10 mouse cellular contexts compared by ENCODE assay signal in the genomic region with DNA sequence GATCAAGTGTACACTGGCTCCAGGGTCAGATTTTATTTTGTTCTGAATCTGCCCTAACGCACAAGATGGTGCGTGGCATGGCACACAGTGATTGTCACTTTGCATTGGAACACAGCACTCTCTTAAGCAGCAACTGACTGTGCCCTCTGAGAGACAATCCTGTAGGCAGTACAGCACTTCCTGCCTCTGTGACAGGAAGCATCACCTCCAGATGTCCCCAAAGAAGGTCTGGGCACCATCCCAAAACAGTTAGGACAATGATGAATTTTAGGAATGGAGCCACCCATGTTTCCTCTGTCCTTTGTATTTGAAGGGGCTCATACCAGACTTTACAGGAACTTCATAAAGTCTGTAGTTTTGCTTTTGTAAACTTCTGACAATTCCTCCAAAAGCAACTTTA. TPM values are rescaled to one million over a fixed set of nuclear protein-coding genes. Genes with fewer than 3 reads are reported as not detected.
DNase-seq lines count a peak whose midpoint lies in the region; ATAC-seq lines count a peak whose summit lies in the region.
"Had no signal": no experiment of that assay in that cellular context is flagged by ENCODE, and none has a peak within 500 bp of the region (broad histone marks: within the 10 kb centered on the region; RNA-seq: fewer than 3 reads in every experiment).

No protein-coding gene starts in this region.

- peaks cover 97% of the 10 kb centered on the region for H3K4me1 ChIP-seq in megakaryocyte, embryonic 14.5 days
- H3K4me1 ChIP-seq in heart, embryonic 15.5 days (replicated peaks), result peaks cover 46% of the 10 kb centered on the region
- peaks cover 11% of the 10 kb centered on the region for H3K4me1 ChIP-seq in stomach, embryonic 15.5 days

- WGBS in heart, embryonic 15.5 days, result 78% methylated on average over 2 of the region's 2 CpGs
- 88% methylated on average over 2 of the region's 2 CpGs for WGBS in stomach, embryonic 15.5 days

- DNase-seq in kidney, postnatal 14 days, result peak; percentile 78
- no peak for DNase-seq in ovary, postnatal 36 days (ENCODE audit: low spot score)
- no peak for DNase-seq in urinary bladder, postnatal 4 days (ENCODE audit: low spot score in 2 of 2)
- DNase-seq in layer of hippocampus, postnatal 10 days (ENCODE audit: low spot score in 2 of 2), result no peak

- no peak for ATAC-seq in megakaryocyte, adult 5-6 weeks (ENCODE audit: poor library complexity, severe bottlenecking)
- ATAC-seq in heart, embryonic 15.5 days (replicated peaks; ENCODE audit: insufficient number of reproducible peaks, insufficient read depth, low FRiP score, low read depth), result no peak
- 0 out of 2 replicates have a peak, but pooled peaks have one; percentile 34 for ATAC-seq in stomach, embryonic 15.5 days (ENCODE audit: insufficient read depth, low FRiP score, low read depth)
- ATAC-seq: forebrain, embryonic 15.5 days had no signal

- H3K27ac ChIP-seq in heart, embryonic 15.5 days, result peak overlapping the region; percentile 31
- 0 out of 2 replicates have a peak overlapping the region, but pooled peaks have one; percentile 37 for H3K27ac ChIP-seq in stomach, embryonic 15.5 days
- H3K27ac ChIP-seq: forebrain, embryonic 15.5 days; hindbrain, embryonic 13.5 days had no signal

- H3K4me2 ChIP-seq in heart, embryonic 15.5 days, result no peak overlapping the region
- no peak overlapping the region for H3K4me2 ChIP-seq in stomach, embryonic 15.5 days
- H3K4me2 ChIP-seq: forebrain, embryonic 15.5 days; hindbrain, embryonic 13.5 days had no signal

- H3K36me3 ChIP-seq in megakaryocyte, embryonic 14.5 days (replicated peaks; ENCODE audit: low read length), result peaks cover 34% of the 10 kb centered on the region
- no peaks in the 10 kb centered on the region for H3K36me3 ChIP-seq in heart, embryonic 15.5 days
- H3K36me3 ChIP-seq in stomach, embryonic 15.5 days, result no peaks in the 10 kb centered on the region
- H3K36me3 ChIP-seq: forebrain, embryonic 15.5 days; hindbrain, embryonic 13.5 days had no signal

- H3K9me3 ChIP-seq in megakaryocyte, embryonic 14.5 days, result no peaks in the 10 kb centered on the region
- H3K9me3 ChIP-seq in heart, embryonic 15.5 days (replicated peaks), result no peaks in the 10 kb centered on the region
- no peaks in the 10 kb centered on the region for H3K9me3 ChIP-seq in stomach, embryonic 15.5 days
- H3K9me3 ChIP-seq: forebrain, embryonic 15.5 days; hindbrain, embryonic 13.5 days had no signal

- peak overlapping the region; percentile 19 for H3K4me3 ChIP-seq in megakaryocyte, embryonic 14.5 days (replicated peaks)
- H3K4me3 ChIP-seq in heart, embryonic 15.5 days, result no peak overlapping the region
- H3K4me3 ChIP-seq in stomach, embryonic 15.5 days (replicated peaks), result no peak overlapping the region
- H3K4me3 ChIP-seq: forebrain, embryonic 15.5 days; hindbrain, embryonic 13.5 days had no signal

- H3K9ac ChIP-seq in heart, embryonic 15.5 days, result no peak overlapping the region
- H3K9ac ChIP-seq in stomach, embryonic 15.5 days, result no peak overlapping the region
- H3K9ac ChIP-seq: forebrain, embryonic 15.5 days; hindbrain, embryonic 13.5 days had no signal

- H3K27me3 ChIP-seq in megakaryocyte, embryonic 14.5 days (replicated peaks), result no peaks in the 10 kb centered on the region
- H3K27me3 ChIP-seq in heart, embryonic 15.5 days, result no peaks in the 10 kb centered on the region
- no peaks in the 10 kb centered on the region for H3K27me3 ChIP-seq in stomach, embryonic 15.5 days (replicated peaks)
- H3K27me3 ChIP-seq: forebrain, embryonic 15.5 days; hindbrain, embryonic 13.5 days had no signal

RNA-seq across cellular contexts. Expression of gene Pip4k2a, which starts 54.0 kb away (rescaled TPM):
- 1.6 and 39.5 TPM in 2 replicates for polyA plus RNA-seq in megakaryocyte, embryonic 14.5 days (2012; ENCODE audit: insufficient read depth, low replicate concordance)
- total RNA-seq in megakaryocyte, adult 5-6 weeks (2015), result 121 and 123 TPM in 2 replicates
- total RNA-seq in megakaryocyte, adult 5-6 weeks (2017), result 63.0 and 64.8 TPM in 2 replicates
- polyA plus RNA-seq in heart, embryonic 15.5 days (2015; fragmentation: Nextera tagmentation; extraction: Ambion mirVana), result 6.1 and 9.1 TPM in 2 replicates
- polyA plus RNA-seq in stomach, embryonic 15.5 days (2015; fragmentation: Nextera tagmentation; extraction: Ambion mirVana), result 11.8 and 12.4 TPM in 2 replicates
- 10 to 100 TPM; 27.1 to 29.8 TPM for total RNA-seq in layer of hippocampus, postnatal 10 days (2021)

RNA-seq across cellular contexts. Expression of gene 4930426L09Rik, which starts 54.2 kb away (rescaled TPM):
- polyA plus RNA-seq in megakaryocyte, embryonic 14.5 days (2012; ENCODE audit: insufficient read depth, low replicate concordance), result 0.43 TPM in 1 of 2 replicates, not detected in the other
- total RNA-seq in megakaryocyte, adult 5-6 weeks (2015), result 2.1 and 3.0 TPM in 2 replicates
- total RNA-seq in megakaryocyte, adult 5-6 weeks (2017), result 0.53 and 0.59 TPM in 2 replicates
- polyA plus RNA-seq in heart, embryonic 15.5 days (2015; fragmentation: Nextera tagmentation; extraction: Ambion mirVana), result 0.16 and 0.30 TPM in 2 replicates
- polyA plus RNA-seq in stomach, embryonic 15.5 days (2015; fragmentation: Nextera tagmentation; extraction: Ambion mirVana), result 0.23 and 0.61 TPM in 2 replicates
- total RNA-seq in layer of hippocampus, postnatal 10 days (2021), result 1 to 10 TPM in 1 of 2 experiments, under 1 TPM in 1; 0.54 to 1.1 TPM
